Mouse (Mus musculus) cerebellum, adult 18-20 months (tissue): Measurements from ENCODE around the gene Vmn2r81.
"Not testable (repeated sequence)": the region's sequence is repeated elsewhere in the genome, so short reads cannot be mapped to it uniquely, and the experiment has no call there.

Experiments
- DNase-seq, 2 experiments: peaks; one replicate each; pipeline ENCODE4 v3.0.0; 2021

Gene Vmn2r81

GRCm38 (mm10) chr10:79247392-79247791 lies at the start of gene Vmn2r81:
Gene Vmn2r81, plus strand, starts transcription at chr10:79247692.
- not testable (repeated sequence) for DNase-seq

GRCm38 (mm10) chr10:79199973-79200372 lies 47.5 kb upstream of the Vmn2r81 start:
- DNase-seq: not testable (repeated sequence)

GRCm38 (mm10) chr10:79220432-79220831 lies 27.1 kb upstream of the Vmn2r81 start:
- no peak for DNase-seq

DNA sequence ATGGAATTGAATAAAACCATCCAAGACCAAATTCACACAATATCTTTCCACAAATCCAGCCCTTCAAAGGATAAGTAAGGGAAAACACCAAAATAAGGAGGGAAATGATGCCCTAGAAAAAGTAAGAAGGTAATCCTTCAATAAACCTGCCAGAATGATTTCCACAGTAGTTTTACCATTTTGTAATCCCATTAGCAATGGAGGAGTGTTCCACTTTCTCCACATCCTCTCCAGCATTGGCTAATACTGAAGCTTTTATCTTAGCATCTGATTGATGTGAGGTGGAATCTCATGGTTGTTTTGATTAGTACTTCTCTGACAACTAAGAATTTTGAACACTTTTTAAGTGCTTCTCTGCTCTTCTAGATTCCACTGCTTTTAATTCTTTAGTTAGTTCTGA lies 25.9 kb upstream of the Vmn2r81 start:
- DNase-seq: no peak

- DNase-seq: no peak
Observed at GRCm38 (mm10) chr10:79222214-79222613, 25.3 kb upstream of the Vmn2r81 start.

GRCm38 (mm10) chr10:79322033-79322736 lies 74.7 kb downstream of the Vmn2r81 start:
- DNase-seq: not testable (repeated sequence)

GRCm38 (mm10) chr10:79322737-79323086 lies 75.2 kb downstream of the Vmn2r81 start:
- DNase-seq: no peak
